Mouse (Mus musculus) heart, embryonic 16.5 days (tissue): ENCODE measurements around the gene Svep1. TPM values are rescaled to one million over a fixed set of nuclear protein-coding genes. Genes with fewer than 3 reads are reported as not detected.

Source experiments
- ATAC-seq: fragments of 200-750 bp; cut with Nextera tagmentation; replicated peaks from 2 replicates; pipeline ENCODE4 v1.8.0; 2017; ENCODE audit warnings: moderate number of reproducible peaks; ENCODE audit not compliant: insufficient read depth, low FRiP score; ENCODE audit errors: extremely low read depth
- H3K27ac ChIP-seq: fragments of 300-500 bp; sonication (generic); 2 replicates; pipeline ENCODE4 v1.5.1; 2014; ENCODE audit warnings: mild to moderate bottlenecking, low read length, control low read depth, moderate library complexity
- H3K27me3 ChIP-seq: fragments of 300-500 bp; sonication (generic); 2 replicates; pipeline ENCODE4 v1.6.1; 2014; ENCODE audit warnings: low read length, mixed read lengths; ENCODE audit not compliant: control insufficient read depth, insufficient read depth
- H3K36me3 ChIP-seq: fragments of 300-500 bp; sonication (generic); 2 replicates; pipeline ENCODE4 v1.6.1; 2014; ENCODE audit not compliant: control insufficient read depth, insufficient read depth
- H3K4me1 ChIP-seq: fragments of 300-500 bp; sonication (generic); 2 replicates; pipeline ENCODE4 v1.6.1; 2014; ENCODE audit warnings: low read length, mixed read lengths; ENCODE audit not compliant: control insufficient read depth, insufficient read depth
- H3K4me2 ChIP-seq: fragments of 300-500 bp; sonication (generic); 2 replicates; pipeline ENCODE4 v1.6.1; 2014; ENCODE audit warnings: low read depth, mild to moderate bottlenecking, control low read depth, low read length
- H3K4me3 ChIP-seq: fragments of 300-500 bp; sonication (generic); 2 replicates; pipeline ENCODE4 v1.5.1; 2014; ENCODE audit warnings: mild to moderate bottlenecking, control low read depth, low read length
- H3K9ac ChIP-seq: fragments of 300-500 bp; sonication (generic); 2 replicates; pipeline ENCODE4 v1.6.1; 2014; ENCODE audit warnings: low read length, control low read depth
- H3K9me3 ChIP-seq: fragments of 300-500 bp; sonication (generic); replicated peaks from 2 replicates; pipeline ENCODE4 v1.6.1; 2016; ENCODE audit warnings: low read length; ENCODE audit not compliant: control insufficient read depth
- WGBS: fragments of 180-500 bp; shearing (Covaris S2); extraction: QIAGEN DNeasy Blood & Tissue Kit; methylation state at CpG from one replicate; pipeline ENCODE4 v1.1.7; 2014; 5-methylcytosine and 5-hydroxymethylcytosine counted together
- polyA plus RNA-seq: library from polyadenylated mRNA; unstranded; fragments of >200 nt; fragmentation: Nextera tagmentation; extraction: Ambion mirVana; gene quantifications from 2 replicates; pipeline ENCODE4 v1.2.1, GENCODE M21; 2015

Gene Svep1
- polyA plus RNA-seq, 1 experiment from 2014 or later = 1.3 TPM

DNA sequence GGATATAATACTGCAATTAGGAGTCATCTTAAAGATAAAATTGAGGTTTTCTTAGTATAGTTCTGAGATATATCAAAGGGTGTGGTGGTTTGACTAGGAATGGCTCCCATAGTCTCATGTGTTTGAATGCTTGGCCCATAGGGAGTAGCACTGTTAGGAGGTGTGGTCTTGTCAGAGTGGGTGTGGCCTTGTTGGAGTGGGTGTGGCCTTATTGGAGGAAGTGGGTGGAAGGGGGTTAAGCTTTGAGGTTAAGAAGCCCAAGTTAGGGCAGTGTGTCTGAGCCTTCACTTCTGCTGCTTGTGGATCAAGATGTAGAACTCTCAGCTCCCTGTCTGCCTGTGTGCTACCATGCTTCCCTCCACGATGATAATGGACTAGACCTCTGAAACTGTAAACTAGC, 143.7 kb downstream of the Svep1 start:
- no peaks in the 10 kb centered on the region for H3K36me3 ChIP-seq
- no peak overlapping the region for H3K4me3 ChIP-seq
- no peaks in the 10 kb centered on the region for H3K4me1 ChIP-seq
- WGBS = 69% methylated on average over 1 of the region's 1 CpGs
- H3K9ac ChIP-seq = no peak overlapping the region
- H3K27ac ChIP-seq = no peak overlapping the region
- no peak overlapping the region for H3K4me2 ChIP-seq
- no peaks in the 10 kb centered on the region for H3K27me3 ChIP-seq
- no peak for ATAC-seq
- H3K9me3 ChIP-seq = no peaks in the 10 kb centered on the region

DNA sequence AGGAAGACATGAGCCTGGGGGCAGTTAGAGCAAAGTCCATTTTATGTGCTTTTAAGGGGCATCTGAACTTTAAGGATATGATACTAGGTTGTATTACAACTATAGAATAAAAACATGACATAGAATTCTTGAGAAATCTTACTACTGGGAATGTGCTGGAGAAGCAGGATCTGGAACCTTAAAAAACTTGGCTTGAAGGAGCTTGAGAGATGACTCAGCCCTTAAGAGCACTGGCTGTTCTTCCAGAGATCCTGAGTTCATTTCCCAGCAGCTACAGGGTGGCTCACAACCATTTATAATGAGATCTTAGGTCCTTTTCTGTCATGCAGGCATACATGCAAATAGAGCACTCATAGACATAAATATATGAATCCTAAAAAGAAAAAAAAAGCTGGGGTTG, 151.0 kb downstream of the Svep1 start:
- Histone ChIP-seq H3K36me3 (no peaks in the 10 kb centered on the region), H3K4me3 (no peak overlapping the region), H3K27ac (no peak overlapping the region), H3K4me1 (no peaks in the 10 kb centered on the region), H3K4me2 (no peak overlapping the region), H3K9me3 (no peaks in the 10 kb centered on the region), H3K9ac (no peak overlapping the region), H3K27me3 (no peaks in the 10 kb centered on the region)
- no peak for ATAC-seq

DNA sequence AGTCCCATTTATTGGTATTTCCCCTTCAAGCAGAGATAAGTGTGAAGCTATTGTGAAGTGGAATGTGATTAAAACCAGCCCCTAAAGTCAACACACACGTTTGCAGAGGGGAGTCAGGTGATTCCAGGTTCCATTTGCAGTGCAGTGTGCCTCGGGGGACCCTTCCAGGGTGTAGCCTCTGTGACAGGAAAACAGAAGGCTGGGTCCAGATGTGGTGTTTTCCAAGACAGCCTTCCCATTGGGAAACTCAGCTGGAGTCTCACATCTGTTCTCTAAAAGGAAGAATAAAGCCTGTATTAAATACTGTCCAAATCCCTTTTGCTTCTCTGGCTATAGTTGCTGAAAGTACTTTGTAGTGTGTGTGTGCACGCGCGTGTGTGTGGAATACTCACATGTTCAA, 152.2 kb downstream of the Svep1 start:
- ATAC-seq = no peak
- no peaks in the 10 kb centered on the region for H3K36me3 ChIP-seq
- 68% methylated on average over 5 of the region's 5 CpGs for WGBS

DNA sequence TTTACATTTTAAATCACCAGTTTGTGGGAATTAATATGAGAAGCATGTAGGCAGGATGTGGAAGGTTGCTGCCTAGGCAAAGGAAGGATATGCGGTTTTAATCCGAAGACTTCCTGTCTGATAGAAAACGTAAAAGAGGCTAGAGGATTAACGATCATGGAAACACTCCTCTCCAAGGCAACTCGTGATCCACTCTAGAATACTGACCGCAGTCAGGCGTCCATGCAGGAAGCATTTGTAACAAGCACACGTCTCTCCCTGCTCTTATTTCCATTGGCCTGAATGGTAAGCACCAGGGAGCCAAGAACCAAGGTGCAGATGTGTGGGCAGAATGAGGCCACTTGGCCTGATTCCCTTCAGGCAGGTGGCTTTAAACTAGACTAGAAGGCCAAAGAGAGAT, 155.9 kb downstream of the Svep1 start:
- 67% methylated on average over 8 of the region's 8 CpGs for whole genome bisulfite sequencing
- Histone ChIP-seq H3K27me3 (no peaks in the 10 kb centered on the region), H3K9ac (no peak overlapping the region), H3K27ac (no peak overlapping the region), H3K4me1 (no peaks in the 10 kb centered on the region), H3K36me3 (no peaks in the 10 kb centered on the region), H3K4me3 (no peak overlapping the region), H3K9me3 (no peaks in the 10 kb centered on the region), H3K4me2 (no peak overlapping the region)
- ATAC-seq = no peak

More for the DNA sequence above, 152.2 kb downstream of the Svep1 start:
- Histone ChIP-seq H3K4me2 (no peak overlapping the region), H3K27ac (no peak overlapping the region), H3K9me3 (no peaks in the 10 kb centered on the region), H3K27me3 (no peaks in the 10 kb centered on the region), H3K4me3 (no peak overlapping the region), H3K4me1 (no peaks in the 10 kb centered on the region), H3K9ac (no peak overlapping the region)

DNA sequence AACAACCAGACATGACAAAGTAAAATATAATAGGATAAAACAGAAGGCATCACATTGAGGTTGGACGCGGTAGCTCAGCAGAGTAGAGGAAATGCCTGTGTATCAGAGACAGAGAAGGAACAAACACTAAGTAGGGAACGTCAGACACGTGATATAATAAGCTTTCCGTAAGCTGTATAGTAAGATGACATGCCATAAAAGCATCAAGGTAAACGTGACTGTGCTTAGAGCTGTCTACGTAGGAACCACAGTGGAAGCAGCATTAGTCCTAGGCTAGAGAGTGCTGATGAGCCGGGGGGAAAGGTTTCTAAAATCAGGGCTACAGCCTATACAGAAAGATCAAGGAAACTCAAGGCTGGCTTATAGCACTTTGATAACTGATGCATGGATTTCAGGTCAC, 156.4 kb downstream of the Svep1 start:
- Histone ChIP-seq H3K4me1 (no peaks in the 10 kb centered on the region), H3K9me3 (no peaks in the 10 kb centered on the region), H3K36me3 (no peaks in the 10 kb centered on the region), H3K9ac (no peak overlapping the region), H3K27me3 (no peaks in the 10 kb centered on the region), H3K4me2 (no peak overlapping the region), H3K4me3 (no peak overlapping the region), H3K27ac (no peak overlapping the region)
- WGBS = 65% methylated on average over 8 of the region's 8 CpGs
- no peak for ATAC-seq

DNA sequence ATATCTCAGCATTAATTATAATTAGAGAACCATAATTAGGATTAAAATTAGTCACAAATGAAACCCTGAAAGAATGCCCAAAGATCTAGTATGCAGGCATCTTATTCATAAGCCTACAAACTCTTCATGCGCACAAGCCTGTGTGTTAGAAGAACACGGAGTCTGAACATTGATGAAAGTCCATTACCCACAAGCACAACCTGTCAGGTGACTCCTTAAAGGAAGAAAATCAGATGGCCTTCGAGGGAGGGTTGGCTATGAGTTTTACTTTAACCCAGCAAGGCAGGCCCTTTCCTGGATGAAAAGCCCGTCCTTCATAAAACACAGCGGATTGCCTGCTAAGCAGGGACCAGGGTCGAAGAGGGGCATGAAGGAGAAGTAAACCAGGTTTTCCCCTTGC, 161.8 kb downstream of the Svep1 start:
- Histone ChIP-seq H3K27ac (no peak overlapping the region), H3K36me3 (no peaks in the 10 kb centered on the region; the same call in 1 of the 2 replicates), H3K4me2 (no peak overlapping the region), H3K27me3 (no peaks in the 10 kb centered on the region), H3K4me3 (no peak overlapping the region), H3K4me1 (no peaks in the 10 kb centered on the region), H3K9me3 (no peaks in the 10 kb centered on the region), H3K9ac (no peak overlapping the region)
- 87% methylated on average over 6 of the region's 6 CpGs for WGBS
- ATAC-seq = no peak

DNA sequence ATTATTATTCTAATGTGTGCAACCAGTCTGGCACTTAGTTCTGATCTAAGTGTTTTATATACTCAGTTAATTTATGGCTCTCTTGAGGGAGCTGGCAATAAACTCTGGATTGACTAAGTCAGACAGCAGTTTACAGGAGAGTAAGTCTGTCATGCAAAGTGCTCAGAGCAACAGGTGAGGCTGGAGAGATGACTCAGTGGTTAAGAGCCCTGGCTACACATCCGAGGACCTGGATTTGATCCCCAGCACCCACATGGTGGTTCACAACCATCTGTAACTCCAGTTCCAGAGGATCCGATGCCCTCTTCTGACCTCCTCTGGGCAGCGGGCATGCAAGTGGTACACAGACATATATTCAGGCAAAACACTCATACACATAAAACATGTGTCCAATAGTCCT, 162.3 kb downstream of the Svep1 start:
- Histone ChIP-seq H3K9me3 (no peaks in the 10 kb centered on the region), H3K9ac (no peak overlapping the region), H3K4me2 (no peak overlapping the region), H3K4me1 (no peaks in the 10 kb centered on the region), H3K36me3 (no peaks in the 10 kb centered on the region; the same call in 1 of the 2 replicates), H3K27ac (no peak overlapping the region), H3K4me3 (no peak overlapping the region), H3K27me3 (no peaks in the 10 kb centered on the region)
- no peak for ATAC-seq
- 98% methylated on average over 3 of the region's 3 CpGs for WGBS

DNA sequence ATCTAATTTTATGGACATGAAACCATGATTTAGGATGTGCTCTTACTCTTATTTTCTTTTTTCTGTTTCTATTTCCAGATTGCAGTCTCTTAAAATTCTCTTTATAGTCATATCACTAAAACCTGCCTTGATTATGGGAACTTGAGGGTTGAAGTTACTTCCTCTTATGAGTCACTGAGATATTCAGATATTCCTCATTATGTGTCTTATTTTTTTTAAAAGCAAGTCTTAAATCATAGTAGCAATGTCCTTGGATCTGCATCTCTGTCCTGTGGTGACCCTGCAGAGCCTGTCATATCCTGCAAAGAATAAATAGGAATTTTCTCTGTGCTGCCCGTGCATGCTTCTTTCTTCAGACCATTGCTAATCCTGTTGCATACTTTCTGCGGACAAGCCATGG, 166.6 kb downstream of the Svep1 start:
- no peaks in the 10 kb centered on the region for H3K27me3 ChIP-seq

DNA sequence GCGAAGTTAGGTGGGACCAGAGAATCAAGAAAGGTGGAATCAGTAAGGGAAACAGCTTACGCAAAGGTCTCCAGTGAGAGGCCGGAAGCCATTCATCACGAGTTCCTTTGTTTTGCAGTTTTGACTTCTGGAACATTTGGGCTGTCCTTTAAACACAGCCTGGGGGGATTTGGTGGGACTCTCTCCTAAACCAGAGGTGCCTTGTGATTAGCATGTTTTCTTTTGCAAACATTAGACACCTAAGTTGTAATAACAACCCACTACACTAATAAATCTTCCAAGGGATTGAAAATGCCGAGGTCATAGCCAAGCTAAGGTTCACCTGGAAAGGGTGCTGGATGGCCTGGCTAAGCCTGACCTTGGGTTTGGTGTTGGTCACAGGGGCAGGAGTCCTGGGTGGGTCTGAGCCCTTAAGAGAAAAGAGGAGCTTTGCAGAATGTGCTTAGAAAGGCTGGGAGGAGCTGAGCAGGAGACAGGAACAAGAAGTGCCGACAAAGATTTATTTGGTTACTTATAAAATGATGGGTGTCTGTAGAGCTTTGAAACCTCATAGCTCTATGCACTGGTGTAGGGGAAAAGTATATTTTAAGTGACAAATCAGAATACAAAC, 169.5 kb downstream of the Svep1 start:
- Histone ChIP-seq H3K4me3 (no peak overlapping the region), H3K4me1 (no peaks in the 10 kb centered on the region), H3K9me3 (no peaks in the 10 kb centered on the region), H3K36me3 (no peaks in the 10 kb centered on the region), H3K27me3 (no peaks in the 10 kb centered on the region), H3K4me2 (no peak overlapping the region), H3K9ac (no peak overlapping the region), H3K27ac (no peak overlapping the region)
- 81% methylated on average over 6 of the region's 6 CpGs for WGBS
- no peak for ATAC-seq

More for the DNA sequence above, 166.6 kb downstream of the Svep1 start:
- ATAC-seq = no peak
- Histone ChIP-seq H3K9ac (no peak overlapping the region), H3K4me2 (no peak overlapping the region), H3K9me3 (no peaks in the 10 kb centered on the region), H3K36me3 (no peaks in the 10 kb centered on the region; the same call in 1 of the 2 replicates), H3K27ac (no peak overlapping the region), H3K4me3 (no peak overlapping the region), H3K4me1 (no peaks in the 10 kb centered on the region)
- 84% methylated on average over 2 of the region's 2 CpGs for WGBS
